Mouse (Mus musculus) small intestine, adult 2 months (tissue): ENCODE measurements at regions not wholly inside any gene's neighbourhood (a gene's known extent, or its start where the extent isn't known, plus 50 kb on each side); places are given as distances from the start of the nearest gene placed in this dataset.

ENCODE experiments used
- CTCF ChIP-seq: fragments of 200-500 bp; IDR thresholded peaks from 2 replicates; pipeline ENCODE4 v1.5.1; 2012; ENCODE audit warnings: low read depth, mild to moderate bottlenecking, control low read depth, inconsistent platforms, low read length, moderate library complexity, mixed read lengths; ENCODE audit not compliant: insufficient replicate concordance, insufficient read length; ENCODE audit errors: extremely low read depth
- POLR2A ChIP-seq: fragments of 200-500 bp; IDR thresholded peaks from 2 replicates; pipeline ENCODE4 v1.6.1; 2012; ENCODE audit warnings: low read depth, mild to moderate bottlenecking, control low read depth, inconsistent platforms, low read length, moderate library complexity

DNA sequence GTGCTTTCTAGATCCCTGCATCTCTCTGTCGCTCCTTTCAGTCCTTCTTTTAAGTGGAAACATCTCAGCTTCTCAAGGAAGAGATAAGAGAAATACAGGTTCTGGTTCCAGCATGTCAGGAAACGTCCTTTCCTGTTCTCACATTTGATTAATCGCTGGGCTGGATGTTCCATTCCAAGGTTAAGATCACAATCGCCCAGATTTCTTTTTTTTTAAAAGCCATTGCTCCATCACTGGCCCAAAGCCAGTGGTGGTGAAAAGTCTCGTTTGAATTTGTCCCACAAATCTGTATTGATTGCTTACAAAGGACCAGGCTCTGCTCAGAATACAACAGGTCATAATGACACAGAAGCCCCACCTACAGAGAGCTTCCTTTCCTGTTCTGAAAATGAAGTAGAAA lies 281.2 kb upstream of the Tank start:
- TF ChIP-seq CTCF (no peak), POLR2A (no peak)
